Mouse (Mus musculus): ENCODE measurements around the gene Cltb.

GRCm38 (mm10) chr13:54565594-54566345 lies 45.4 kb downstream of the Cltb start:
- peak; percentile 56 for TF ChIP-seq CTCF (IDR thresholded peaks at IDR 0.05; ENCODE audit: borderline replicate concordance, extremely low read depth, insufficient read depth, insufficient read length)
- no peak for TF ChIP-seq POLR2A (IDR thresholded peaks at IDR 0.05; ENCODE audit: borderline replicate concordance, extremely low read depth, insufficient read depth, insufficient read length, poor library complexity, severe bottlenecking)

All from brain, embryonic 14.5 days (tissue).